Mouse (Mus musculus): ENCODE results near the gene Cyp21a1. TPM values are rescaled to one million over a fixed set of nuclear protein-coding genes. Genes with fewer than 3 reads are reported as not detected.
"Not testable (repeated sequence)": the region's sequence is repeated elsewhere in the genome, so short reads cannot be mapped to it uniquely, and the experiment has no call there.

Cyp21a1 gene
- not detected in 2 replicates for polyA plus RNA-seq (2015; fragmentation: Nextera tagmentation; extraction: Ambion mirVana)

GRCm38 (mm10) chr17:34804301-34804700 is at the start of gene Cyp21a1:
Gene Cyp21a1 (minus strand): TSS chr17:34804561.
- ATAC-seq; H3K9me3 ChIP-seq (replicated peaks; ENCODE audit: control insufficient read depth, low read length, poor library complexity, severe bottlenecking); H3K27ac ChIP-seq (ENCODE audit: low read length); H3K27me3 ChIP-seq (ENCODE audit: control insufficient read depth, insufficient read depth, low read depth, low read length); H3K9ac ChIP-seq (ENCODE audit: low read depth, low read length); H3K4me3 ChIP-seq (ENCODE audit: low read depth, low read length); H3K36me3 ChIP-seq (ENCODE audit: control insufficient read depth, insufficient read depth, low read length); H3K4me2 ChIP-seq (ENCODE audit: low read length); H3K4me1 ChIP-seq (ENCODE audit: control insufficient read depth, insufficient read depth, low read length): not testable (repeated sequence)
- 81% methylated on average over 3 of the region's 6 CpGs for WGBS

- 84% methylated on average over 8 of the region's 8 CpGs for WGBS
- H3K4me3 ChIP-seq (ENCODE audit: low read depth, low read length) = no peak overlapping the region
- no peak overlapping the region for H3K4me2 ChIP-seq (ENCODE audit: low read length)
- no peaks in the 10 kb centered on the region for H3K9me3 ChIP-seq (replicated peaks; ENCODE audit: control insufficient read depth, low read length, poor library complexity, severe bottlenecking)
- peaks cover 19% of the 10 kb centered on the region for H3K4me1 ChIP-seq (ENCODE audit: control insufficient read depth, insufficient read depth, low read length)
- no peaks in the 10 kb centered on the region for H3K27me3 ChIP-seq (ENCODE audit: control insufficient read depth, insufficient read depth, low read depth, low read length)
- no peak for ATAC-seq
- no peak overlapping the region for H3K27ac ChIP-seq (ENCODE audit: low read length)
- H3K36me3 ChIP-seq (ENCODE audit: control insufficient read depth, insufficient read depth, low read length) = peaks cover 20% of the 10 kb centered on the region
- H3K9ac ChIP-seq (ENCODE audit: low read depth, low read length) = no peak overlapping the region
Observed at GRCm38 (mm10) chr17:34853511-34853910, 49.1 kb upstream of the Cyp21a1 start.

GRCm38 (mm10) chr17:34850517-34851125 is 46.3 kb upstream of the Cyp21a1 start:
- ATAC-seq = peak; percentile 71; the same call in 1 of the 2 replicates
- H3K36me3 ChIP-seq (ENCODE audit: control insufficient read depth, insufficient read depth, low read length) = peaks cover 24% of the 10 kb centered on the region
- H3K27ac ChIP-seq (ENCODE audit: low read length) = peak overlapping the region; percentile 73
- peak overlapping the region; percentile 84 for H3K4me3 ChIP-seq (ENCODE audit: low read depth, low read length)
- H3K4me1 ChIP-seq (ENCODE audit: control insufficient read depth, insufficient read depth, low read length) = peaks cover 19% of the 10 kb centered on the region
- peak overlapping the region; percentile 86 for H3K4me2 ChIP-seq (ENCODE audit: low read length)
- WGBS = under 1% methylated on average over 24 of the region's 25 CpGs
- H3K27me3 ChIP-seq (ENCODE audit: control insufficient read depth, insufficient read depth, low read depth, low read length) = no peaks in the 10 kb centered on the region
- H3K9ac ChIP-seq (ENCODE audit: low read depth, low read length) = peak overlapping the region; percentile 86
- H3K9me3 ChIP-seq (replicated peaks; ENCODE audit: control insufficient read depth, low read length, poor library complexity, severe bottlenecking) = no peaks in the 10 kb centered on the region

GRCm38 (mm10) chr17:34849722-34850516 is 45.6 kb upstream of the Cyp21a1 start, which contains the start of the genes Skiv2l and Nelfe:
Gene Skiv2l (minus strand): TSS chr17:34850210.
Gene Nelfe (plus strand): TSS chr17:34850391.
- under 1% methylated on average over 59 of the region's 65 CpGs for WGBS
- H3K9ac ChIP-seq (ENCODE audit: low read depth, low read length) = peak within 1 kb of the TSS; percentile 86
- H3K4me3 ChIP-seq (ENCODE audit: low read depth, low read length) = peak within 1 kb of the TSS; percentile 84
- peaks cover 26% of the 10 kb centered on the region for H3K36me3 ChIP-seq (ENCODE audit: control insufficient read depth, insufficient read depth, low read length)
- H3K4me2 ChIP-seq (ENCODE audit: low read length) = peak within 1 kb of the TSS; percentile 86
- no peaks in the 10 kb centered on the region for H3K9me3 ChIP-seq (replicated peaks; ENCODE audit: control insufficient read depth, low read length, poor library complexity, severe bottlenecking)
- H3K27me3 ChIP-seq (ENCODE audit: control insufficient read depth, insufficient read depth, low read depth, low read length) = no peaks in the 10 kb centered on the region
- peak; percentile 97 for ATAC-seq
- H3K4me1 ChIP-seq (ENCODE audit: control insufficient read depth, insufficient read depth, low read length) = peaks cover 19% of the 10 kb centered on the region
- peak within 1 kb of the TSS; percentile 73 for H3K27ac ChIP-seq (ENCODE audit: low read length)

GRCm38 (mm10) chr17:34847615-34848014 is 43.3 kb upstream of the Cyp21a1 start:
- peaks cover 19% of the 10 kb centered on the region for H3K4me1 ChIP-seq (ENCODE audit: control insufficient read depth, insufficient read depth, low read length)
- no peak overlapping the region for H3K27ac ChIP-seq (ENCODE audit: low read length)
- no peak overlapping the region for H3K4me2 ChIP-seq (ENCODE audit: low read length)
- no peaks in the 10 kb centered on the region for H3K27me3 ChIP-seq (ENCODE audit: control insufficient read depth, insufficient read depth, low read depth, low read length)
- no peak overlapping the region for H3K4me3 ChIP-seq (ENCODE audit: low read depth, low read length)
- peaks cover 28% of the 10 kb centered on the region for H3K36me3 ChIP-seq (ENCODE audit: control insufficient read depth, insufficient read depth, low read length)
- 92% methylated on average over 7 of the region's 7 CpGs for WGBS
- no peaks in the 10 kb centered on the region for H3K9me3 ChIP-seq (replicated peaks; ENCODE audit: control insufficient read depth, low read length, poor library complexity, severe bottlenecking)
- H3K9ac ChIP-seq (ENCODE audit: low read depth, low read length) = no peak overlapping the region
- ATAC-seq = no peak

- no peaks in the 10 kb centered on the region for H3K27me3 ChIP-seq (ENCODE audit: control insufficient read depth, insufficient read depth, low read depth, low read length)
- 82% methylated on average over 6 of the region's 6 CpGs for WGBS
- no peak overlapping the region for H3K4me3 ChIP-seq (ENCODE audit: low read depth, low read length)
- H3K9ac ChIP-seq (ENCODE audit: low read depth, low read length) = no peak overlapping the region
- peaks cover 19% of the 10 kb centered on the region for H3K4me1 ChIP-seq (ENCODE audit: control insufficient read depth, insufficient read depth, low read length)
- no peak overlapping the region for H3K4me2 ChIP-seq (ENCODE audit: low read length)
- H3K9me3 ChIP-seq (replicated peaks; ENCODE audit: control insufficient read depth, low read length, poor library complexity, severe bottlenecking) = no peaks in the 10 kb centered on the region
- H3K27ac ChIP-seq (ENCODE audit: low read length) = no peak overlapping the region
- no peak for ATAC-seq
- peaks cover 28% of the 10 kb centered on the region for H3K36me3 ChIP-seq (ENCODE audit: control insufficient read depth, insufficient read depth, low read length)
Observed at GRCm38 (mm10) chr17:34847192-34847591, 42.8 kb upstream of the Cyp21a1 start.

GRCm38 (mm10) chr17:34844884-34845283 is 40.5 kb upstream of the Cyp21a1 start:
- ATAC-seq = no peak
- Histone ChIP-seq H3K27ac (ENCODE audit: low read length) (no peak overlapping the region), H3K36me3 (ENCODE audit: control insufficient read depth, insufficient read depth, low read length) (peaks cover 40% of the 10 kb centered on the region), H3K4me2 (ENCODE audit: low read length) (no peak overlapping the region), H3K27me3 (ENCODE audit: control insufficient read depth, insufficient read depth, low read depth, low read length) (no peaks in the 10 kb centered on the region), H3K4me3 (ENCODE audit: low read depth, low read length) (no peak overlapping the region), H3K4me1 (ENCODE audit: control insufficient read depth, insufficient read depth, low read length) (peaks cover 5% of the 10 kb centered on the region), H3K9me3 (replicated peaks; ENCODE audit: control insufficient read depth, low read length, poor library complexity, severe bottlenecking) (no peaks in the 10 kb centered on the region), H3K9ac (ENCODE audit: low read depth, low read length) (no peak overlapping the region)
- WGBS = 95% methylated on average over 13 of the region's 13 CpGs

GRCm38 (mm10) chr17:34840736-34841307 is 36.5 kb upstream of the Cyp21a1 start:
- H3K9ac ChIP-seq (ENCODE audit: low read depth, low read length) = no peak overlapping the region
- H3K4me2 ChIP-seq (ENCODE audit: low read length) = no peak overlapping the region
- ATAC-seq = no peak
- H3K4me1 ChIP-seq (ENCODE audit: control insufficient read depth, insufficient read depth, low read length) = peaks cover 13% of the 10 kb centered on the region
- no peaks in the 10 kb centered on the region for H3K27me3 ChIP-seq (ENCODE audit: control insufficient read depth, insufficient read depth, low read depth, low read length)
- WGBS = 86% methylated on average over 6 of the region's 6 CpGs
- H3K27ac ChIP-seq (ENCODE audit: low read length) = no peak overlapping the region
- H3K9me3 ChIP-seq (replicated peaks; ENCODE audit: control insufficient read depth, low read length, poor library complexity, severe bottlenecking) = no peaks in the 10 kb centered on the region
- no peak overlapping the region for H3K4me3 ChIP-seq (ENCODE audit: low read depth, low read length)
- peaks cover 35% of the 10 kb centered on the region for H3K36me3 ChIP-seq (ENCODE audit: control insufficient read depth, insufficient read depth, low read length)

- Histone ChIP-seq H3K27ac (ENCODE audit: low read length) (no peak overlapping the region), H3K4me1 (ENCODE audit: control insufficient read depth, insufficient read depth, low read length) (peaks cover 26% of the 10 kb centered on the region), H3K4me2 (ENCODE audit: low read length) (no peak overlapping the region), H3K9me3 (replicated peaks; ENCODE audit: control insufficient read depth, low read length, poor library complexity, severe bottlenecking) (no peaks in the 10 kb centered on the region), H3K9ac (ENCODE audit: low read depth, low read length) (no peak overlapping the region), H3K36me3 (ENCODE audit: control insufficient read depth, insufficient read depth, low read length) (peaks cover 25% of the 10 kb centered on the region), H3K27me3 (ENCODE audit: control insufficient read depth, insufficient read depth, low read depth, low read length) (no peaks in the 10 kb centered on the region), H3K4me3 (ENCODE audit: low read depth, low read length) (no peak overlapping the region)
- ATAC-seq = no peak
- 91% methylated on average over 7 of the region's 7 CpGs for WGBS
Observed at GRCm38 (mm10) chr17:34838785-34839184, 34.4 kb upstream of the Cyp21a1 start.

Measured in midbrain, embryonic 16.5 days (tissue).